8 mouse cellular contexts compared by ENCODE assay signal in the genomic region with DNA sequence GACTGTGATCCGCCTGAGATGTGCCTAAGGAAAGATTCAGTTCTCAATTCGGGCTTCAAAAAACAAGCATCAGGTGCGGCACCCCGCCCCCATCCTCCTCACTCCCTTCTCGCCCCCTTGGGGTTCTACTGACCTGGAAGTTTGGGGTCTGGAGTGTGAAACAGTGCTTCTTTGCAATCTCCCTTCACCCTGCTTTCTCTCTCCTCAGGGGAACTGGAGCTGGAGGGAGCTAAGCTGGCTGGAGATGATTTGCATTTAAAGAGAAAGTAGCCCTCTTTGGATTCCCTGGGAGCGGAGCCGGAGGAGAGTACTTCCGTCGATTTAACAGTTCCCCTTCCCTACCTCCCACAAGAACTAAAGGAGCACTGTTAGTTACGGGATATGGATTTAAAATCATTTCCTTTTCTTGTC. TPM values are rescaled to one million over a fixed set of nuclear protein-coding genes. Genes with fewer than 3 reads are reported as not detected.
DNase-seq lines count a peak whose midpoint lies in the region; ATAC-seq and TF ChIP-seq lines count a peak whose summit lies in the region.

A gene (minus strand): TSS at position 267 of the 411 bp plus-strand sequence.

- peak within 1 kb of the TSS; percentile 71 for H3K4me2 ChIP-seq in hindbrain, embryonic 11.5 days (replicated peaks; ENCODE audit: low read depth, low read length)
- H3K4me2 ChIP-seq in lung, postnatal 0 days (replicated peaks; ENCODE audit: low read depth, low read length), result peak within 1 kb of the TSS; percentile 76

- peak within 1 kb of the TSS; percentile 66 for H3K9ac ChIP-seq in hindbrain, embryonic 11.5 days (ENCODE audit: low read depth, low read length)
- peak within 1 kb of the TSS; percentile 71 for H3K9ac ChIP-seq in lung, postnatal 0 days (replicated peaks; ENCODE audit: low read depth)

- H3K27me3 ChIP-seq in erythroblast, embryonic 14.5 days (ENCODE audit: control insufficient read depth), result no peaks in the 10 kb centered on the region
- H3K27me3 ChIP-seq in hindbrain, embryonic 11.5 days (ENCODE audit: control insufficient read depth, insufficient read depth, low read length), result no peaks in the 10 kb centered on the region
- no peaks in the 10 kb centered on the region for H3K27me3 ChIP-seq in lung, postnatal 0 days (replicated peaks; ENCODE audit: insufficient read depth, low read length)

- peaks cover 41% of the 10 kb centered on the region for H3K36me3 ChIP-seq in erythroblast, embryonic 14.5 days (ENCODE audit: control insufficient read depth)
- peaks cover 7% of the 10 kb centered on the region for H3K36me3 ChIP-seq in hindbrain, embryonic 11.5 days (ENCODE audit: control insufficient read depth, insufficient read depth, low read length)
- peaks cover 8% of the 10 kb centered on the region for H3K36me3 ChIP-seq in lung, postnatal 0 days (ENCODE audit: insufficient read depth, low read length)

- peak within 1 kb of the TSS; percentile 82 for H3K27ac ChIP-seq in hindbrain, embryonic 11.5 days (ENCODE audit: low read depth, low read length)
- H3K27ac ChIP-seq in lung, postnatal 0 days (ENCODE audit: low read length), result peak within 1 kb of the TSS; percentile 92

- no peak for TF ChIP-seq EP300 in lung, postnatal 0 days (IDR thresholded peaks at IDR 0.05)

- no peak for ATAC-seq in erythroblast, adult 5-6 weeks (replicated peaks; ENCODE audit: low FRiP score, poor library complexity, severe bottlenecking)
- peak; percentile 56 for ATAC-seq in hindbrain, embryonic 11.5 days (ENCODE audit: low FRiP score)
- peak; percentile 36 for ATAC-seq in lung, postnatal 0 days

- WGBS in hindbrain, embryonic 11.5 days, result under 1% methylated on average over 10 of the region's 10 CpGs
- WGBS in lung, postnatal 0 days, result under 1% methylated on average over 10 of the region's 10 CpGs

- peaks cover 73% of the 10 kb centered on the region for H3K4me1 ChIP-seq in erythroblast, embryonic 14.5 days (ENCODE audit: control insufficient read depth)
- peaks cover 12% of the 10 kb centered on the region for H3K4me1 ChIP-seq in hindbrain, embryonic 11.5 days (replicated peaks; ENCODE audit: control insufficient read depth, insufficient read depth, low read length)
- H3K4me1 ChIP-seq in lung, postnatal 0 days (ENCODE audit: insufficient read depth, low read depth, low read length), result peaks cover 24% of the 10 kb centered on the region

- TF ChIP-seq CTCF in lung, postnatal 0 days (IDR thresholded peaks at IDR 0.05), result no peak

- peak within 1 kb of the TSS; percentile 69 for H3K4me3 ChIP-seq in erythroblast, embryonic 14.5 days (replicated peaks)
- peak within 1 kb of the TSS; percentile 58 for H3K4me3 ChIP-seq in hindbrain, embryonic 11.5 days (ENCODE audit: low read depth, low read length)
- H3K4me3 ChIP-seq in lung, postnatal 0 days (ENCODE audit: low read depth, low read length), result peak within 1 kb of the TSS; percentile 60

- no peaks in the 10 kb centered on the region for H3K9me3 ChIP-seq in erythroblast, embryonic 14.5 days (ENCODE audit: control insufficient read depth, low read length)
- no peaks in the 10 kb centered on the region for H3K9me3 ChIP-seq in hindbrain, embryonic 11.5 days (ENCODE audit: control insufficient read depth, low read length)
- no peaks in the 10 kb centered on the region for H3K9me3 ChIP-seq in lung, postnatal 0 days (ENCODE audit: low read length)

- peak; percentile 61 for DNase-seq in cerebellum, adult 8-10 months
- peak; percentile 65 to 69 for DNase-seq in frontal cortex, postnatal 36 days (ENCODE audit: low spot score in 2 of 2)
- peak; percentile 66 for DNase-seq in hindbrain, embryonic 11.5 days (ENCODE audit: low spot score)
- peak in 1 of 2 experiments; percentile 42 for DNase-seq in layer of hippocampus, postnatal 25 days (ENCODE audit: extremely low spot score in 1 of 2, low spot score in 1 of 2)
- DNase-seq in lung, postnatal 0 days (ENCODE audit: low spot score), result peak; percentile 82
- DNase-seq in retina, postnatal 1 day, result peak; percentile 78

RNA-seq across cellular contexts. Expression of the gene that starts here (rescaled TPM):
- polyA plus RNA-seq in erythroblast, embryonic 14.5 days (2012), result 0.73 and 2.6 TPM in 2 replicates
- 2.1 and 22.4 TPM in 2 replicates for total RNA-seq in erythroblast, adult 5-6 weeks (2015; ENCODE audit: low replicate concordance)
- total RNA-seq in erythroblast, adult 5-6 weeks (2017; ENCODE audit: low replicate concordance), result 5.2 and 11.7 TPM in 2 replicates
- polyA plus RNA-seq in hindbrain, embryonic 11.5 days (2014; fragmentation: Nextera tagmentation; extraction: Ambion mirVana), result 77.7 and 79.6 TPM in 2 replicates
- 10 to 100 TPM; 71.6 to 84.5 TPM for total RNA-seq in layer of hippocampus, postnatal 25 days (2021)
- polyA plus RNA-seq in lung, postnatal 0 days (2015; fragmentation: Nextera tagmentation; extraction: Ambion mirVana), result 76.3 and 82.4 TPM in 2 replicates

Comparison
In these comparisons a context has a peak if more than half of its experiments do, and no peak if none do; other contexts are left out.
1. RNA of the gene that starts here (polyA plus RNA-seq): 77.7 to 79.6 TPM in hindbrain, embryonic 11.5 days and 76.3 to 82.4 TPM in lung, postnatal 0 days; 0.73 to 2.6 TPM in erythroblast, embryonic 14.5 days; every median in the first group is over 10 times any median in the second.
2. Peak in every context shown above with its lines, with median percentiles within 50 percentile points of each other: H3K4me3 ChIP-seq.